Mouse (Mus musculus) Patski (cell line): ENCODE results near the gene Vps18. TPM values are rescaled to one million over a fixed set of nuclear protein-coding genes. Genes with fewer than 3 reads are reported as not detected.

ENCODE experiments used
- ATAC-seq: fragments of 100-300 bp; one replicate; pipeline ENCODE4 v1.8.0; 2021
- CTCF ChIA-PET: fragments of 350-600 bp; sonication (Branson Sonifier 250); formaldehyde crosslinking; loops from one replicate; lab custom pipeline; 2022; ENCODE audit warnings: inconsistent platforms; lab: Charles Lee
- POLR2A ChIA-PET: fragments of 350-600 bp; sonication (Branson Sonifier 250); formaldehyde crosslinking; loops from one replicate; lab custom pipeline; 2022; ENCODE audit warnings: antibody characterized with exemption, inconsistent platforms; lab: Charles Lee
- DNase-seq: peaks from one replicate; pipeline ENCODE4 v3.0.0-alpha.2; 2011; ENCODE audit warnings: low read depth, low spot score
- H3K27me3 ChIP-seq: fragments of 371-371 bp; one replicate; pipeline ENCODE4 v1.5.1; 2021
- CTCF ChIP-seq: fragments of 100-300 bp; IDR thresholded peaks from one replicate; pipeline ENCODE4 v1.5.1; 2021
- in situ Hi-C: fragments of 300-500 bp; cut with MboI; formaldehyde crosslinking; loops from 3 replicates; pipeline ENCODE4 v1.11.1; 2018; ENCODE audit warnings: low pct_unique_long_range_greater_than_20kb, mixed read lengths
- polyA plus RNA-seq: library from polyadenylated mRNA; unstranded; gene quantifications from one replicate; pipeline ENCODE4 v1.2.3, GENCODE M21; 2021

Vps18 gene
- 25.3 TPM for polyA plus RNA-seq

GRCm38 (mm10) chr2:119288270-119288882 lies at the start of gene Vps18:
TSS of gene Vps18 (plus strand) at chr2:119288740.
- CTCF ChIA-PET: interaction anchor here (0.7 to 4.6 kb wide), 14 partner anchors 11 to 190 kb away, joined by 3 to 82 read pairs (median 4); partner anchors contain the start of gene Ino80
- in situ Hi-C loops: loop anchor here (5.0 to 10.0 kb wide), 2 partner anchors 36 to 84 kb away; partner anchors contain the start of genes Dnajc17 and Zfyve19
- no peak for TF ChIP-seq CTCF
- ATAC-seq (peak; percentile 92), DNase-seq (peak; percentile 77)
- no peaks in the 10 kb centered on the region for H3K27me3 ChIP-seq
- POLR2A ChIA-PET: interaction anchor here (0.8 to 1.6 kb wide), 4 partner anchors 22 to 39 kb away, joined by 3 to 7 read pairs (median 4); no protein-coding TSS in a partner anchor

GRCm38 (mm10) chr2:119240075-119240818 lies 48.3 kb upstream of the Vps18 start:
- ATAC-seq (no peak), DNase-seq (no peak)
- in situ Hi-C loops: no loop called here
- H3K27me3 ChIP-seq: no peaks in the 10 kb centered on the region
- CTCF ChIA-PET: no interaction called here
- POLR2A ChIA-PET: no interaction called here
- TF ChIP-seq CTCF: no peak

- POLR2A ChIA-PET: no interaction called here
- H3K27me3 ChIP-seq: no peaks in the 10 kb centered on the region
- ATAC-seq (no peak), DNase-seq (no peak)
- in situ Hi-C loops: no loop called here
- TF ChIP-seq CTCF: no peak
- CTCF ChIA-PET: no interaction called here
Measured at GRCm38 (mm10) chr2:119240819-119241186, 47.7 kb upstream of the Vps18 start.

GRCm38 (mm10) chr2:119242548-119242947 lies 46.0 kb upstream of the Vps18 start:
- TF ChIP-seq CTCF: no peak
- ATAC-seq (no peak), DNase-seq (no peak)
- no peaks in the 10 kb centered on the region for H3K27me3 ChIP-seq
- ChIA-PET CTCF (interaction anchor here (1.2 kb wide), 1 partner anchor 46 kb away, joined by 4 read pairs; the partner anchor contains the start of gene Vps18), POLR2A (interaction anchor here (0.7 to 1.6 kb wide), 2 partner anchors 9 kb away, joined by 3 read pairs; no protein-coding TSS in a partner anchor)
- in situ Hi-C loops: no loop called here

GRCm38 (mm10) chr2:119245246-119245645 lies 43.3 kb upstream of the Vps18 start:
- no peak for DNase-seq
- in situ Hi-C loops: no loop called here
- no peaks in the 10 kb centered on the region for H3K27me3 ChIP-seq
- no peak for ATAC-seq
- ChIA-PET CTCF (interaction anchor here (2.2 kb wide), 1 partner anchor 43 kb away, joined by 10 read pairs; the partner anchor contains the start of gene Vps18), POLR2A (no interaction called here)
- TF ChIP-seq CTCF: no peak

- ATAC-seq: no peak
- TF ChIP-seq CTCF: no peak
- in situ Hi-C loops: no loop called here
- CTCF ChIA-PET: no interaction called here
- no peak for DNase-seq
- no peaks in the 10 kb centered on the region for H3K27me3 ChIP-seq
- POLR2A ChIA-PET: no interaction called here
Measured at GRCm38 (mm10) chr2:119247904-119248303, 40.6 kb upstream of the Vps18 start.

- no peak for TF ChIP-seq CTCF
- no peak for DNase-seq
- POLR2A ChIA-PET: interaction anchor here (0.6 to 1.2 kb wide), 2 partner anchors 38 to 1061 kb away, joined by 3 to 7 read pairs; no protein-coding TSS in a partner anchor
- H3K27me3 ChIP-seq: no peaks in the 10 kb centered on the region
- ATAC-seq: no peak
- CTCF ChIA-PET: interaction anchor here (1.2 to 8.5 kb wide), 3 partner anchors 35 to 47 kb away, joined by 5 to 82 read pairs (median 8); partner anchors contain the start of gene Vps18
- in situ Hi-C loops: loop anchor here (5.0 kb wide), 1 partner anchor 38 kb away; the partner anchor contains the start of gene Vps18
Measured at GRCm38 (mm10) chr2:119249592-119250061, 38.9 kb upstream of the Vps18 start.

GRCm38 (mm10) chr2:119250377-119250776 lies 38.2 kb upstream of the Vps18 start:
- no peaks in the 10 kb centered on the region for H3K27me3 ChIP-seq
- CTCF ChIA-PET: interaction anchor here (1.2 to 8.5 kb wide), 5 partner anchors 19 to 50 kb away, joined by 4 to 82 read pairs (median 8); partner anchors contain the start of gene Vps18
- no peak for DNase-seq
- in situ Hi-C loops: loop anchor here (5.0 kb wide), 1 partner anchor 37 kb away; the partner anchor contains the start of gene Vps18
- POLR2A ChIA-PET: interaction anchor here (0.6 to 1.2 kb wide), 2 partner anchors 37 to 1062 kb away, joined by 3 to 7 read pairs; no protein-coding TSS in a partner anchor
- no peak for ATAC-seq
- TF ChIP-seq CTCF: no peak

- ChIA-PET POLR2A (interaction anchor here (1.0 kb wide), 2 partner anchors 9 to 37 kb away, joined by 3 to 4 read pairs; no protein-coding TSS in a partner anchor), CTCF (interaction anchor here (1.0 to 8.5 kb wide), 6 partner anchors 13 to 64 kb away, joined by 4 to 82 read pairs (median 8); partner anchors contain the start of gene Vps18)
- peak; percentile 96 for TF ChIP-seq CTCF
- no peak for DNase-seq
- in situ Hi-C loops: loop anchor here (5.0 kb wide), 1 partner anchor 36 kb away; the partner anchor contains the start of gene Vps18
- no peak for ATAC-seq
- no peaks in the 10 kb centered on the region for H3K27me3 ChIP-seq
Measured at GRCm38 (mm10) chr2:119250826-119251478, 37.6 kb upstream of the Vps18 start.
